Mouse (Mus musculus): ENCODE data around the gene Olfr800. TPM values are rescaled to one million over a fixed set of nuclear protein-coding genes. Genes with fewer than 3 reads are reported as not detected.

The Olfr800 gene
- not detected for polyA plus RNA-seq (2014; fragmentation: Illumina TruSeq; extraction: RNeasy Lipid Tissue Mini Kit (QIAGEN cat#74804); ENCODE audit: low read depth, low replicate concordance)

GRCm38 (mm10) chr10:129657394-129657793 lies at the start of gene Olfr800:
Gene Olfr800, plus strand, starts transcription at chr10:129657694.

GRCm38 (mm10) chr10:129612470-129612869 lies 45.0 kb upstream of the Olfr800 start, which contains the start of gene Olfr796:
Gene Olfr796, minus strand, starts transcription at chr10:129612570.

GRCm38 (mm10) chr10:129627834-129628233 lies 29.7 kb upstream of the Olfr800 start, which contains the start of gene Olfr798:
Gene Olfr798, minus strand, starts transcription at chr10:129627934.

GRCm38 (mm10) chr10:129637184-129637583 lies 20.3 kb upstream of the Olfr800 start, which contains the start of gene Olfr799:
Gene Olfr799, plus strand, starts transcription at chr10:129637484.

GRCm38 (mm10) chr10:129673765-129674164 lies 16.3 kb downstream of the Olfr800 start, which contains the start of gene Olfr801:
Gene Olfr801, minus strand, starts transcription at chr10:129673865.

GRCm38 (mm10) chr10:129688069-129688468 lies 30.6 kb downstream of the Olfr800 start, which contains the start of gene Olfr802:
Gene Olfr802, minus strand, starts transcription at chr10:129688169.

GRCm38 (mm10) chr10:129694186-129694585 lies 36.7 kb downstream of the Olfr800 start, which contains the start of gene Olfr803:
Gene Olfr803, minus strand, starts transcription at chr10:129694286.

GRCm38 (mm10) chr10:129702910-129703309 lies 45.4 kb downstream of the Olfr800 start, which contains the start of gene Olfr804:
Gene Olfr804, plus strand, starts transcription at chr10:129703210.

Other genes with a start within 250 kb of the Olfr800 start
- gene Olfr786, start 230.4 kb upstream of the Olfr800 start, polyA plus RNA-seq (2014; fragmentation: Illumina TruSeq; extraction: RNeasy Lipid Tissue Mini Kit (QIAGEN cat#74804); ENCODE audit: low read depth, low replicate concordance), result not detected
- not detected for gene Olfr787, start 195.8 kb upstream of the Olfr800 start, polyA plus RNA-seq (2014; fragmentation: Illumina TruSeq; extraction: RNeasy Lipid Tissue Mini Kit (QIAGEN cat#74804); ENCODE audit: low read depth, low replicate concordance)
- gene Olfr788, start 186.7 kb upstream of the Olfr800 start, polyA plus RNA-seq (2014; fragmentation: Illumina TruSeq; extraction: RNeasy Lipid Tissue Mini Kit (QIAGEN cat#74804); ENCODE audit: low read depth, low replicate concordance), result not detected
- gene Olfr789, start 172.9 kb upstream of the Olfr800 start, polyA plus RNA-seq (2014; fragmentation: Illumina TruSeq; extraction: RNeasy Lipid Tissue Mini Kit (QIAGEN cat#74804); ENCODE audit: low read depth, low replicate concordance), result not detected
- not detected for gene Olfr790, start 159.2 kb upstream of the Olfr800 start, polyA plus RNA-seq (2014; fragmentation: Illumina TruSeq; extraction: RNeasy Lipid Tissue Mini Kit (QIAGEN cat#74804); ENCODE audit: low read depth, low replicate concordance)
- gene Olfr791, start 135.9 kb upstream of the Olfr800 start, polyA plus RNA-seq (2014; fragmentation: Illumina TruSeq; extraction: RNeasy Lipid Tissue Mini Kit (QIAGEN cat#74804); ENCODE audit: low read depth, low replicate concordance), result not detected
- not detected for gene Olfr792, start 118.5 kb upstream of the Olfr800 start, polyA plus RNA-seq (2014; fragmentation: Illumina TruSeq; extraction: RNeasy Lipid Tissue Mini Kit (QIAGEN cat#74804); ENCODE audit: low read depth, low replicate concordance)
- gene Olfr794, start 90.0 kb upstream of the Olfr800 start, polyA plus RNA-seq (2014; fragmentation: Illumina TruSeq; extraction: RNeasy Lipid Tissue Mini Kit (QIAGEN cat#74804); ENCODE audit: low read depth, low replicate concordance), result not detected
- not detected for gene Olfr796, start 45.1 kb upstream of the Olfr800 start, polyA plus RNA-seq (2014; fragmentation: Illumina TruSeq; extraction: RNeasy Lipid Tissue Mini Kit (QIAGEN cat#74804); ENCODE audit: low read depth, low replicate concordance)
- gene Olfr798, start 29.8 kb upstream of the Olfr800 start, polyA plus RNA-seq (2014; fragmentation: Illumina TruSeq; extraction: RNeasy Lipid Tissue Mini Kit (QIAGEN cat#74804); ENCODE audit: low read depth, low replicate concordance), result not detected
- not detected for gene Olfr799, start 20.2 kb upstream of the Olfr800 start, polyA plus RNA-seq (2014; fragmentation: Illumina TruSeq; extraction: RNeasy Lipid Tissue Mini Kit (QIAGEN cat#74804); ENCODE audit: low read depth, low replicate concordance)
- gene Olfr801, start 16.2 kb downstream of the Olfr800 start, polyA plus RNA-seq (2014; fragmentation: Illumina TruSeq; extraction: RNeasy Lipid Tissue Mini Kit (QIAGEN cat#74804); ENCODE audit: low read depth, low replicate concordance), result not detected
- not detected for gene Olfr802, start 30.5 kb downstream of the Olfr800 start, polyA plus RNA-seq (2014; fragmentation: Illumina TruSeq; extraction: RNeasy Lipid Tissue Mini Kit (QIAGEN cat#74804); ENCODE audit: low read depth, low replicate concordance)
- gene Olfr803, start 36.6 kb downstream of the Olfr800 start, polyA plus RNA-seq (2014; fragmentation: Illumina TruSeq; extraction: RNeasy Lipid Tissue Mini Kit (QIAGEN cat#74804); ENCODE audit: low read depth, low replicate concordance), result not detected
- gene Olfr804, start 45.5 kb downstream of the Olfr800 start, polyA plus RNA-seq (2014; fragmentation: Illumina TruSeq; extraction: RNeasy Lipid Tissue Mini Kit (QIAGEN cat#74804); ENCODE audit: low read depth, low replicate concordance), result not detected
- not detected for gene Olfr805, start 71.7 kb downstream of the Olfr800 start, polyA plus RNA-seq (2014; fragmentation: Illumina TruSeq; extraction: RNeasy Lipid Tissue Mini Kit (QIAGEN cat#74804); ENCODE audit: low read depth, low replicate concordance)
- not detected for gene Olfr806, start 84.2 kb downstream of the Olfr800 start, polyA plus RNA-seq (2014; fragmentation: Illumina TruSeq; extraction: RNeasy Lipid Tissue Mini Kit (QIAGEN cat#74804); ENCODE audit: low read depth, low replicate concordance)
- gene Olfr807, start 100.1 kb downstream of the Olfr800 start, polyA plus RNA-seq (2014; fragmentation: Illumina TruSeq; extraction: RNeasy Lipid Tissue Mini Kit (QIAGEN cat#74804); ENCODE audit: low read depth, low replicate concordance), result not detected
- not detected for gene Olfr808, start 107.8 kb downstream of the Olfr800 start, polyA plus RNA-seq (2014; fragmentation: Illumina TruSeq; extraction: RNeasy Lipid Tissue Mini Kit (QIAGEN cat#74804); ENCODE audit: low read depth, low replicate concordance)
- not detected for gene Olfr809, start 116.9 kb downstream of the Olfr800 start, polyA plus RNA-seq (2014; fragmentation: Illumina TruSeq; extraction: RNeasy Lipid Tissue Mini Kit (QIAGEN cat#74804); ENCODE audit: low read depth, low replicate concordance)
- not detected for gene Olfr810, start 137.2 kb downstream of the Olfr800 start, polyA plus RNA-seq (2014; fragmentation: Illumina TruSeq; extraction: RNeasy Lipid Tissue Mini Kit (QIAGEN cat#74804); ENCODE audit: low read depth, low replicate concordance)
- not detected for gene Olfr811, start 146.7 kb downstream of the Olfr800 start, polyA plus RNA-seq (2014; fragmentation: Illumina TruSeq; extraction: RNeasy Lipid Tissue Mini Kit (QIAGEN cat#74804); ENCODE audit: low read depth, low replicate concordance)
- not detected for gene Olfr812, start 188.4 kb downstream of the Olfr800 start, polyA plus RNA-seq (2014; fragmentation: Illumina TruSeq; extraction: RNeasy Lipid Tissue Mini Kit (QIAGEN cat#74804); ENCODE audit: low read depth, low replicate concordance)
- not detected for gene Olfr813, start 197.7 kb downstream of the Olfr800 start, polyA plus RNA-seq (2014; fragmentation: Illumina TruSeq; extraction: RNeasy Lipid Tissue Mini Kit (QIAGEN cat#74804); ENCODE audit: low read depth, low replicate concordance)
- not detected for gene Olfr814, start 222.2 kb downstream of the Olfr800 start, polyA plus RNA-seq (2014; fragmentation: Illumina TruSeq; extraction: RNeasy Lipid Tissue Mini Kit (QIAGEN cat#74804); ENCODE audit: low read depth, low replicate concordance)
- gene Olfr815, start 248.2 kb downstream of the Olfr800 start, polyA plus RNA-seq (2014; fragmentation: Illumina TruSeq; extraction: RNeasy Lipid Tissue Mini Kit (QIAGEN cat#74804); ENCODE audit: low read depth, low replicate concordance), result not detected

All from liver, adult 10 weeks (tissue).